Mouse (Mus musculus) limb, embryonic 11.5 days (tissue): ENCODE data around the gene Whamm. TPM values are rescaled to one million over a fixed set of nuclear protein-coding genes. Genes with fewer than 3 reads are reported as not detected.

Experiments
- ATAC-seq: fragments of 200-750 bp; cut with Nextera tagmentation; 2 replicates; pipeline ENCODE4 v1.8.0; 2017; ENCODE audit warnings: low read depth; ENCODE audit not compliant: insufficient number of reproducible peaks, low FRiP score, low TSS enrichment
- DNase-seq: peaks from one replicate; pipeline ENCODE4 v3.0.0-alpha.2; 2015; ENCODE audit warnings: low spot score
- H3K27ac ChIP-seq: fragments of 300-500 bp; sonication (generic); replicated peaks from 2 replicates; pipeline ENCODE4 v1.5.1; 2014; ENCODE audit warnings: low read depth, mild to moderate bottlenecking, low read length
- H3K27me3 ChIP-seq: fragments of 300-500 bp; sonication (generic); 2 replicates; pipeline ENCODE4 v1.6.1; 2014; ENCODE audit warnings: mild to moderate bottlenecking, low read length, mixed read lengths; ENCODE audit not compliant: control insufficient read depth, insufficient read depth
- H3K36me3 ChIP-seq: fragments of 300-500 bp; sonication (generic); 2 replicates; pipeline ENCODE4 v1.6.1; 2014; ENCODE audit warnings: mild to moderate bottlenecking, low read length, moderate library complexity, mixed read lengths; ENCODE audit not compliant: control insufficient read depth, insufficient read depth
- H3K4me1 ChIP-seq: fragments of 300-500 bp; sonication (generic); 2 replicates; pipeline ENCODE4 v1.6.1; 2014; ENCODE audit warnings: low read length, mixed read lengths; ENCODE audit not compliant: control insufficient read depth, insufficient read depth
- H3K4me2 ChIP-seq: fragments of 300-500 bp; sonication (generic); 2 replicates; pipeline ENCODE4 v1.6.1; 2014; ENCODE audit warnings: low read depth, mild to moderate bottlenecking, moderate library complexity; ENCODE audit not compliant: severe bottlenecking
- H3K4me3 ChIP-seq: fragments of 300-500 bp; sonication (generic); 2 replicates; pipeline ENCODE4 v1.5.1; 2014; ENCODE audit warnings: low read depth, low read length
- H3K9ac ChIP-seq: fragments of 300-500 bp; sonication (generic); 2 replicates; pipeline ENCODE4 v1.6.1; 2014; ENCODE audit warnings: mild to moderate bottlenecking, low read length
- H3K9me3 ChIP-seq: fragments of 300-500 bp; sonication (generic); 2 replicates; pipeline ENCODE4 v1.6.1; 2016; ENCODE audit warnings: low read length; ENCODE audit not compliant: control insufficient read depth
- WGBS: fragments of 180-500 bp; shearing (Covaris S2); extraction: QIAGEN DNeasy Blood & Tissue Kit; methylation state at CpG from one replicate; pipeline ENCODE4 v1.1.7; 2014; 5-methylcytosine and 5-hydroxymethylcytosine counted together
- polyA plus RNA-seq: library from polyadenylated mRNA; unstranded; fragments of >200 nt; fragmentation: Nextera tagmentation; extraction: Ambion mirVana; gene quantifications from 2 replicates; pipeline ENCODE4 v1.2.1, GENCODE M21; 2014

The Whamm gene
- polyA plus RNA-seq, 1 experiment from 2014 or later, result 5.6 TPM

DNA sequence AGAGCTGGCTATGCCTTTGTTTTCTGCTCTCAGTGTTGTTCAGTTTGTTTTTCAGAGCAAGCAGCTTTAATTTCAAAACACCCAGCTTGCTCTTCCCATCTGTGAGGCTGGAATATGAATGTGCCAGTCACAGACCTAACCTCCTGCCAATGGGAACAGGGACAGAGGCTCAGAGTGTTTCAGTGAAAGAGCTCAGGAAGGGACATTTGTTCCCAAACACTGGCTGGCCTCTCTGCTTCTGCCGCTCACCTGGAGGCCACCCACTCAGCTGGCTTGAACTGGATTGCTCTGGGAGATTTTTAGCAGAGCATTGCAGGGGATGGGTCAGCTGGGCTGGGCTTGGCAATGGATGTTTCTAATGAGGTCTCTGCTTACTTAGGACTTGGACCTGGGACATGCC, 30.1 kb upstream of the Whamm start:
- DNase-seq, result no peak
- no peaks in the 10 kb centered on the region for H3K4me1 ChIP-seq
- no peak overlapping the region for H3K9ac ChIP-seq
- ATAC-seq, result no peak
- H3K9me3 ChIP-seq, result no peaks in the 10 kb centered on the region
- no peak overlapping the region for H3K4me2 ChIP-seq
- H3K36me3 ChIP-seq, result no peaks in the 10 kb centered on the region
- no peaks in the 10 kb centered on the region for H3K27me3 ChIP-seq
- no peak overlapping the region for H3K4me3 ChIP-seq
- no peak overlapping the region for H3K27ac ChIP-seq
- WGBS, result 59% methylated on average over 1 of the region's 1 CpGs

GRCm38 (mm10) chr7:81541924-81542524, 29.0 kb upstream of the Whamm start:
- Histone ChIP-seq H3K9me3 (no peaks in the 10 kb centered on the region), H3K4me3 (no peak overlapping the region), H3K27ac (no peak overlapping the region), H3K27me3 (no peaks in the 10 kb centered on the region), H3K4me1 (no peaks in the 10 kb centered on the region), H3K4me2 (no peak overlapping the region), H3K36me3 (no peaks in the 10 kb centered on the region), H3K9ac (no peak overlapping the region)
- ATAC-seq (no peak), DNase-seq (no peak)
- WGBS, result 87% methylated on average over 7 of the region's 7 CpGs

DNA sequence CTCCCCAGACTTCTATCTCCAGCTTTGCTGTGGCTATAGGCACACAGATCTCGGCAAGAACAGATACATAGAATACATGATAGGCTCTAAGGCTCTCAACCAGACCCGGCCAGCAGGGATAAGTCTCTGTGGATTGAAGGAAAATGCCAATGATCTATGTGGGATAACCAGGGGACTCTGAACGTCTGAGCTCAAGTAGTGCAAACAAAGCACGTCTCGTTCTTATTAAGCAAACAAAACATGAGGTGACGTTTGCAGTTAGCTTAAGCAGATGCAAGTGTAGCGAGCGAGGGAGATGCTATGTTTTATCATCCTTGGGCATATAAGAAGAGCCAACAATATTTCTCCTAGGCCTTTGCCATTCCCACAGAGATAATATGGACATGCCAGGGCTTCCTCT, 28.1 kb upstream of the Whamm start:
- Histone ChIP-seq H3K4me3 (no peak overlapping the region), H3K4me1 (no peaks in the 10 kb centered on the region), H3K9me3 (no peaks in the 10 kb centered on the region), H3K9ac (no peak overlapping the region), H3K27me3 (no peaks in the 10 kb centered on the region), H3K4me2 (no peak overlapping the region), H3K36me3 (no peaks in the 10 kb centered on the region), H3K27ac (no peak overlapping the region)
- no peak for DNase-seq
- no peak for ATAC-seq
- WGBS, result 85% methylated on average over 8 of the region's 8 CpGs

DNA sequence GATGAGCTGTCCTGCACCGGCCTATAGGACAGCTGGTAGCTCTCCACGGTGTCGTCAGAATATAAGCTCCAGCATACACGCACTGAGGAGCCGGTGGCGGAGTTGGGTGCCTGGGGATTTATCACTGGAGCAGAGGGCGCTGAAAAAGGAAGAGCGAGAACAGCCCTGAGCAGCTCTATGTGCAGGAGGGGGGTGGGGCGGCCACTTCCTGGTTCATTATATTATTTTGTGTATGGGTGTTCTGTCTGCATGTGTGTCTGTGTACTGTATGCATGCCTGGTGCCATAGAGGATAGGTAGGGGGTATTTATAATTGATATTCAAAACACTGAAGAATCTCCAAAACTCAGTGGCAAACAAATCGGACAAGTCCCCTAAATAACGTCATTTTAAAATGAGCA, 22.2 kb upstream of the Whamm start:
- H3K4me1 ChIP-seq, result no peaks in the 10 kb centered on the region
- no peaks in the 10 kb centered on the region for H3K36me3 ChIP-seq
- H3K4me2 ChIP-seq, result no peak overlapping the region
- H3K4me3 ChIP-seq, result no peak overlapping the region
- no peaks in the 10 kb centered on the region for H3K9me3 ChIP-seq
- H3K27me3 ChIP-seq, result no peaks in the 10 kb centered on the region
- WGBS, result 77% methylated on average over 11 of the region's 11 CpGs
- ATAC-seq (no peak), DNase-seq (no peak)
- no peak overlapping the region for H3K27ac ChIP-seq
- H3K9ac ChIP-seq, result no peak overlapping the region

DNA sequence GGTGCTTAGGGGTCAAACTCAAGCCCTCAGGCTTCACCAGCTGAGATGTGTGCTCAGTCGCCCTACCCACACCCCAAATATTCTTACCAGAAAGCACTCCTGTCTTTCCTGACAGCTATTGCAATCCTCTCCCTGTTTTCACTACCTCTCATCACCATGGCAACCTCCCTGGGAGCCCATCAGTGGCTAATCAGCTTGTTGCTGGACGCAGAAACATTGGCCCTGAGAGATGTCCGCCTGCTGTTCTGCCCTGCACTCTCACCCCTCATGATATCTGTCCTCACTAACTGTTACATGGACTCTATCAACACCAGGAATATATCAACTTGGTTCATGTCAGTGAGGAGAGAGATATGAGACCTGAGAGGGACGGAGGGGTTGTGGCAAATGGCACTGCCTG, 17.5 kb upstream of the Whamm start:
- no peaks in the 10 kb centered on the region for H3K9me3 ChIP-seq
- no peak overlapping the region for H3K4me2 ChIP-seq
- H3K4me1 ChIP-seq, result no peaks in the 10 kb centered on the region
- H3K36me3 ChIP-seq, result no peaks in the 10 kb centered on the region
- H3K27me3 ChIP-seq, result no peaks in the 10 kb centered on the region
- H3K4me3 ChIP-seq, result no peak overlapping the region
- WGBS, result 63% methylated on average over 4 of the region's 4 CpGs
- ATAC-seq (no peak), DNase-seq (no peak)
- H3K9ac ChIP-seq, result no peak overlapping the region
- no peak overlapping the region for H3K27ac ChIP-seq

- Histone ChIP-seq H3K36me3 (no peaks in the 10 kb centered on the region), H3K4me2 (no peak overlapping the region), H3K4me3 (no peak overlapping the region), H3K9me3 (no peaks in the 10 kb centered on the region), H3K27ac (no peak overlapping the region), H3K4me1 (no peaks in the 10 kb centered on the region), H3K9ac (no peak overlapping the region), H3K27me3 (no peaks in the 10 kb centered on the region)
- 83% methylated on average over 2 of the region's 2 CpGs for WGBS
- peak; percentile 73 for DNase-seq
- no peak for ATAC-seq
These were observed 16.7 kb upstream of the Whamm start for GRCm38 (mm10) chr7:81554369-81554768.

GRCm38 (mm10) chr7:81556839-81557238, 14.2 kb upstream of the Whamm start:
- DNase-seq, result no peak

GRCm38 (mm10) chr7:81557252-81557984, 13.6 kb upstream of the Whamm start:
- Histone ChIP-seq H3K36me3 (no peaks in the 10 kb centered on the region), H3K4me3 (no peak overlapping the region), H3K4me2 (no peak overlapping the region), H3K27me3 (no peaks in the 10 kb centered on the region), H3K4me1 (no peaks in the 10 kb centered on the region), H3K27ac (no peak overlapping the region), H3K9me3 (no peaks in the 10 kb centered on the region), H3K9ac (no peak overlapping the region)
- 88% methylated on average over 7 of the region's 7 CpGs for WGBS
- DNase-seq, result no peak
- no peak for ATAC-seq

More at GRCm38 (mm10) chr7:81556839-81557238, 14.2 kb upstream of the Whamm start:
- ATAC-seq, result no peak
- no peak overlapping the region for H3K27ac ChIP-seq
- 91% methylated on average over 4 of the region's 4 CpGs for WGBS
- no peaks in the 10 kb centered on the region for H3K9me3 ChIP-seq
- no peaks in the 10 kb centered on the region for H3K4me1 ChIP-seq
- no peaks in the 10 kb centered on the region for H3K36me3 ChIP-seq
- H3K4me3 ChIP-seq, result no peak overlapping the region
- H3K9ac ChIP-seq, result no peak overlapping the region
- H3K27me3 ChIP-seq, result no peaks in the 10 kb centered on the region
- H3K4me2 ChIP-seq, result no peak overlapping the region

DNA sequence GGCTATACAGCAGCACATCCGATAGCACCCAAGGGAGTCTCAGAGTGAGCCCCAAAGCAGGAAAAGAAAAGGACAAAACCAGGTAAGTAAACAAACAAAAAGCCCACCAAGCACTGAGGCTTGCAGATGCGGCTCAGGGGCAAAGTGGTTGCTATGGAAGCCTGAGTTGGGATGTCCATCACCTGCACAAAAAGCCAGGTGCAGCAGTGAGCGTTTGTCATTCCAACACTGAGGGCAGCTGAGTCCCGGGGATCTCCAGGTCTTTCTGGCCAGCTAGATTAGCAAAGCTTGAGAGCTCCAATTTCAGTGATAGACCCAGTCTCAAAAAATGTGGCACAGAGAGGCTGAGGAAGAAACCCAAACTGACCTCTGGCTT, 13.1 kb upstream of the Whamm start:
- H3K9me3 ChIP-seq, result no peaks in the 10 kb centered on the region
- ATAC-seq (no peak), DNase-seq (no peak)
- no peak overlapping the region for H3K9ac ChIP-seq
- 74% methylated on average over 4 of the region's 4 CpGs for WGBS
- no peak overlapping the region for H3K27ac ChIP-seq
- H3K4me3 ChIP-seq, result no peak overlapping the region
- no peaks in the 10 kb centered on the region for H3K27me3 ChIP-seq
- H3K4me2 ChIP-seq, result no peak overlapping the region
- H3K36me3 ChIP-seq, result no peaks in the 10 kb centered on the region
- no peaks in the 10 kb centered on the region for H3K4me1 ChIP-seq
